Mouse (Mus musculus) adipocyte (in vitro differentiated cells): ENCODE measurements around the gene Krt6a.
"Not testable (repeated sequence)": the region's sequence is repeated elsewhere in the genome, so short reads cannot be mapped to it uniquely, and the experiment has no call there.

Experiments used
- DNase-seq: peaks from one replicate; pipeline ENCODE4 v3.0.0-alpha.2; 2016; ENCODE audit warnings: low spot score

Krt6a gene

GRCm38 (mm10) chr15:101694207-101694606 lies at the start of gene Krt6a:
Krt6a (minus strand) TSS chr15:101694307.
- DNase-seq: no peak

- no peak for DNase-seq
Observed at GRCm38 (mm10) chr15:101742711-101743110, 48.6 kb upstream of the Krt6a start, which contains the start of gene Krt71. Krt71 (minus strand) TSS chr15:101743109.

- DNase-seq: no peak
Observed at GRCm38 (mm10) chr15:101737786-101738185, 43.7 kb upstream of the Krt6a start.

GRCm38 (mm10) chr15:101730653-101731052 lies 36.5 kb upstream of the Krt6a start:
- DNase-seq: no peak

GRCm38 (mm10) chr15:101724686-101725085 lies 30.6 kb upstream of the Krt6a start:
- no peak for DNase-seq

- no peak for DNase-seq
Observed at GRCm38 (mm10) chr15:101715831-101716230, 21.7 kb upstream of the Krt6a start.

- DNase-seq: no peak
Observed at GRCm38 (mm10) chr15:101714356-101714755, 20.2 kb upstream of the Krt6a start.

- DNase-seq: no peak
Observed at GRCm38 (mm10) chr15:101713731-101714130, 19.6 kb upstream of the Krt6a start.

GRCm38 (mm10) chr15:101712720-101713119 lies 18.6 kb upstream of the Krt6a start, which contains the start of gene Krt5:
Krt5 (minus strand) TSS chr15:101712898.
- no peak for DNase-seq

- no peak for DNase-seq
Observed at GRCm38 (mm10) chr15:101708683-101709082, 14.6 kb upstream of the Krt6a start.

GRCm38 (mm10) chr15:101707454-101707853 lies 13.3 kb upstream of the Krt6a start:
- no peak for DNase-seq

- no peak for DNase-seq
Observed at GRCm38 (mm10) chr15:101704066-101704465, 10.0 kb upstream of the Krt6a start.

GRCm38 (mm10) chr15:101702380-101702779 lies 8.3 kb upstream of the Krt6a start:
- no peak for DNase-seq

GRCm38 (mm10) chr15:101699866-101700265 lies 5.8 kb upstream of the Krt6a start:
- no peak for DNase-seq

GRCm38 (mm10) chr15:101699192-101699591 lies 5.1 kb upstream of the Krt6a start:
- DNase-seq: no peak

- DNase-seq: no peak
Observed at GRCm38 (mm10) chr15:101697326-101698188, 3.5 kb upstream of the Krt6a start.

GRCm38 (mm10) chr15:101690460-101690859 lies 3.6 kb downstream of the Krt6a start:
- not testable (repeated sequence) for DNase-seq

GRCm38 (mm10) chr15:101688161-101688560 lies 5.9 kb downstream of the Krt6a start:
- DNase-seq: no peak

- DNase-seq: no peak
Observed at GRCm38 (mm10) chr15:101680187-101680586, 13.9 kb downstream of the Krt6a start, which contains the start of gene Krt6b. Krt6b (minus strand) TSS chr15:101680287.

- DNase-seq: no peak
Observed at GRCm38 (mm10) chr15:101675978-101676377, 18.1 kb downstream of the Krt6a start.

- DNase-seq: no peak
Observed at GRCm38 (mm10) chr15:101652736-101653265, 41.3 kb downstream of the Krt6a start.

GRCm38 (mm10) chr15:101647280-101647679 lies 46.8 kb downstream of the Krt6a start, which contains the start of gene Gm5478:
Gm5478 (minus strand) TSS chr15:101647380.
- no peak for DNase-seq
